Mouse (Mus musculus) heart, postnatal 0 days (tissue): Measurements from ENCODE around the gene Slc5a6.

Source experiments
- CTCF ChIP-seq: IDR thresholded peaks from 2 replicates; pipeline ENCODE4 v1.5.1; 2016; ENCODE audit warnings: antibody characterized with exemption, control low read depth, low read depth
- EP300 ChIP-seq: IDR thresholded peaks from 2 replicates; pipeline ENCODE4 v1.6.1; 2016; ENCODE audit warnings: antibody characterized with exemption, low read depth

- no peak for TF ChIP-seq CTCF
- no peak for TF ChIP-seq EP300
These were observed 21.1 kb upstream of the Slc5a6 start for GRCm38 (mm10) chr5:31069810-31070209.
